Mouse (Mus musculus) embryonic fibroblast, embryonic 13.5 days (primary cell): Measurements from ENCODE around the gene Ctnna3.

ENCODE experiments used
- CTCF ChIP-seq: IDR thresholded peaks from 2 replicates; pipeline ENCODE4 v1.5.1; 2011; ENCODE audit warnings: mild to moderate bottlenecking, control low read depth, low read length, moderate library complexity, borderline replicate concordance; ENCODE audit not compliant: insufficient read depth
- POLR2A ChIP-seq: IDR thresholded peaks from 2 replicates; pipeline ENCODE4 v1.6.1; 2011; ENCODE audit warnings: low read depth, mild to moderate bottlenecking, control low read depth, low read length, moderate library complexity

DNA sequence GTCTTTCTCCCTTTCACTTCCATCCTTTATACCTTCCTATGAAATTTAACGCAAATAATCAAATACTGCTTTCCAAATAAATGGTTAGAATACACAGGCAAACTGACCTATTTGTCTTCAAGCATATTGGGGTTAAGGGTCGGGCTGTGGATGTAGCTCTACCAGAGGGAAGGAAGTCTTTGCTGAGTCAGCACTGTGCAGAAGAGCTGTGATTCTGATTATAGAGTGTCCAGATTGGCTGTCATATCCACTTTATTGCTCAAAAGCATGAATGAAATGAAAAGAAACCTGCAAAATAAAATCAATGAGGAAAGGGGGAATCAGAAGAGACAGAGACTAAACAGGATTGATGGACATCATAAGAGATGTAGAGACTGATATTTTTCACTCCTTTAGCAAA lies 1280.1 kb downstream of the Ctnna3 start:
- TF ChIP-seq CTCF = no peak
- TF ChIP-seq POLR2A = no peak
